Mouse (Mus musculus) forebrain, postnatal 0 days (tissue): ENCODE results near the gene Heatr5b. TPM values are rescaled to one million over a fixed set of nuclear protein-coding genes. Genes with fewer than 3 reads are reported as not detected.

Source experiments
- ATAC-seq: fragments of 200-750 bp; cut with Nextera tagmentation; 2 replicates; pipeline ENCODE4 v1.8.0; 2017; ENCODE audit warnings: mild to moderate bottlenecking, moderate library complexity
- DNase-seq: peaks from one replicate; pipeline ENCODE4 v3.0.0-alpha.2; 2015
- H3K27ac ChIP-seq: fragments of 300-500 bp; sonication (generic); 2 replicates; pipeline ENCODE4 v1.5.1; 2014; ENCODE audit warnings: low read depth, mild to moderate bottlenecking, antibody characterized with exemption, low read length, moderate library complexity, mixed read lengths
- H3K27me3 ChIP-seq: fragments of 300-500 bp; sonication (generic); 2 replicates; pipeline ENCODE4 v1.6.1; 2014; ENCODE audit warnings: mild to moderate bottlenecking, low read length, mixed read lengths; ENCODE audit not compliant: insufficient read depth
- H3K36me3 ChIP-seq: fragments of 300-500 bp; sonication (generic); 2 replicates; pipeline ENCODE4 v1.6.1; 2014; ENCODE audit warnings: mild to moderate bottlenecking, moderate library complexity; ENCODE audit not compliant: insufficient read depth
- H3K4me1 ChIP-seq: fragments of 300-500 bp; sonication (generic); 2 replicates; pipeline ENCODE4 v1.6.1; 2014; ENCODE audit warnings: antibody characterized with exemption; ENCODE audit not compliant: insufficient read depth
- H3K4me2 ChIP-seq: fragments of 300-500 bp; sonication (generic); 2 replicates; pipeline ENCODE4 v1.6.1; 2014; ENCODE audit warnings: low read depth, mild to moderate bottlenecking, moderate library complexity
- H3K4me3 ChIP-seq: fragments of 300-500 bp; sonication (generic); 2 replicates; pipeline ENCODE4 v1.5.1; 2014; ENCODE audit warnings: low read depth, low read length, mixed read lengths
- H3K9ac ChIP-seq: fragments of 300-500 bp; sonication (generic); 2 replicates; pipeline ENCODE4 v1.6.1; 2014; ENCODE audit warnings: mild to moderate bottlenecking
- H3K9me3 ChIP-seq: fragments of 300-500 bp; sonication (generic); 2 replicates; pipeline ENCODE4 v1.6.1; 2016; ENCODE audit warnings: low read length
- CTCF ChIP-seq: sonication (generic); IDR thresholded peaks from 2 replicates; pipeline ENCODE4 v1.5.1; 2016; ENCODE audit warnings: antibody characterized with exemption, control low read depth, low read depth
- WGBS: fragments of 180-500 bp; shearing (Covaris S2); extraction: QIAGEN DNeasy Blood & Tissue Kit; methylation state at CpG from one replicate; pipeline ENCODE4 v1.1.7; 2014; 5-methylcytosine and 5-hydroxymethylcytosine counted together
- polyA plus RNA-seq: library from polyadenylated mRNA; unstranded; fragments of >200 nt; fragmentation: Nextera tagmentation; extraction: Ambion mirVana; gene quantifications from 2 replicates; pipeline ENCODE4 v1.2.1, GENCODE M21; 2015
- total RNA-seq: library from RNA; depleted of rRNA; stranded (reverse); fragments of >200 nt; gene quantifications from 2 replicates; pipeline ENCODE4 v1.2.3, GENCODE M21; 2014

The Heatr5b gene
- total and polyA plus RNA-seq, 2 experiments from 2014 or later, result 10.4 to 49.6 TPM

DNA sequence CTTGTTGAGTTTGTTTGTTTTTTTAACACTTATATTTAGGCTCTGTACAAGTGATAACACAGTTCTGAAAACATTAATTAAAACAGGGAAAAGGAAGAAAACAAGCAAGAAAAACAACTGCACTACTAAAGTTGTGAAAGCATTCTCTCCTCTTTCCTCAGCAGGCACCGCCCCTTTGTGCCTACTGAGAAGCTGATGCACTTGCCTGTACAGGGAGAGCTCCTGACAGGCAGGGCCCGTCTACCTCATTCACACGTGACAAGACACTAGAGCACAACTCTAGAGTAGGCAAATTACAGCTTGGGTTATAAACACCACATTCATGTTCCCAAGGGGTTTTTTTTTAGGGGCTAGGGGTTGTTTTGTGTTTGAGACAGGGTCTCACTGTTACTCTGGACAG is 65.8 kb downstream of the Heatr5b start:
- ATAC-seq (no peak), DNase-seq (no peak)
- 82% methylated on average over 3 of the region's 3 CpGs for WGBS
- no peaks in the 10 kb centered on the region for H3K4me1 ChIP-seq
- no peaks in the 10 kb centered on the region for H3K9me3 ChIP-seq
- H3K27ac ChIP-seq, result no peak overlapping the region
- H3K9ac ChIP-seq, result no peak overlapping the region
- no peak for TF ChIP-seq CTCF
- no peak overlapping the region for H3K4me3 ChIP-seq
- no peak overlapping the region for H3K4me2 ChIP-seq
- no peaks in the 10 kb centered on the region for H3K27me3 ChIP-seq
- peaks cover 63% of the 10 kb centered on the region for H3K36me3 ChIP-seq

DNA sequence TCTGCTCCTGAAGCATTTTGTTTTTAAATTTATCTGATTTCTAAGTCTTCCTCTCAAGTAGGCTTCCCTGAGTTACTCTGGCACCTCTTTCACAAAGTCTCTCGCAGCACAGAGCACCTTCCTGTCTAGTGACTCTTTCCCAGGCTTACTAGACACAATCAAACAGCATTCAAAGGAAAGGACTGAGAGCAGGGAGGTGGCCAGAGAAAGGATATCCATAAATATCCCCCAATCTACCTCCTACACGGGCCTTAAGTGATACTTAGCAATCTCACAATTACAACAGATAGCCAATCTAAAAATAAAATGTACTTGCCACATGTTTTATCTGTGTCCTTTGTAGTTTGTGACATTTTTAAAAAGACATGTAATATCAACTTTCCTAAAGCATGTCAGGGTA is 66.2 kb downstream of the Heatr5b start:
- H3K9ac ChIP-seq, result no peak overlapping the region
- H3K4me3 ChIP-seq, result no peak overlapping the region
- no peaks in the 10 kb centered on the region for H3K9me3 ChIP-seq
- no peak overlapping the region for H3K27ac ChIP-seq
- DNase-seq, result no peak
- no peak overlapping the region for H3K4me2 ChIP-seq
- ATAC-seq, result no peak
- no peaks in the 10 kb centered on the region for H3K27me3 ChIP-seq
- no peaks in the 10 kb centered on the region for H3K4me1 ChIP-seq
- 75% methylated on average over 2 of the region's 2 CpGs for WGBS
- no peak for TF ChIP-seq CTCF
- H3K36me3 ChIP-seq, result peaks cover 67% of the 10 kb centered on the region

DNA sequence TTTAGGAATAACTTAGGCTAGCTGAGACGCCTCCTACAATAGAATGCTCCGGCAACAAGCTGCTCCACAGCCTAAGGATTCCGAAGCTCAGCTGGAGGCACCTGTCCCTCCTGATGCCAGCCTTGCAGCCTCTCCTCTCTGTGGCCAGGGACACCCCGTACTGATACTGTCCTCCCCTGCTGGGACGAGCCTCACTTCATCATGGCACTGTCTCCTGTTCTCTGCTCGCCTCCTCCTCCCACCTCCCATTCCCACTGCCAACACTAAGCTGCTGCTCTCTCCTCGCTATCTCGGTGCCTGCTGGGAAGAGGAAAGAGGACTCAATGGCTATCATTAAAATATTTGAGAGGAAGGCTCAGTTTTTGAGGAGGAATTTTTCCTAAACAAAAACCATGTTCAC is 67.6 kb downstream of the Heatr5b start:
- H3K4me1 ChIP-seq, result no peaks in the 10 kb centered on the region
- H3K36me3 ChIP-seq, result peaks cover 66% of the 10 kb centered on the region
- no peaks in the 10 kb centered on the region for H3K9me3 ChIP-seq
- no peak overlapping the region for H3K9ac ChIP-seq
- DNase-seq (no peak), ATAC-seq (no peak)
- H3K27ac ChIP-seq, result no peak overlapping the region
- H3K4me2 ChIP-seq, result no peak overlapping the region
- H3K27me3 ChIP-seq, result no peaks in the 10 kb centered on the region
- no peak for TF ChIP-seq CTCF
- H3K4me3 ChIP-seq, result no peak overlapping the region
- WGBS, result 81% methylated on average over 8 of the region's 8 CpGs

DNA sequence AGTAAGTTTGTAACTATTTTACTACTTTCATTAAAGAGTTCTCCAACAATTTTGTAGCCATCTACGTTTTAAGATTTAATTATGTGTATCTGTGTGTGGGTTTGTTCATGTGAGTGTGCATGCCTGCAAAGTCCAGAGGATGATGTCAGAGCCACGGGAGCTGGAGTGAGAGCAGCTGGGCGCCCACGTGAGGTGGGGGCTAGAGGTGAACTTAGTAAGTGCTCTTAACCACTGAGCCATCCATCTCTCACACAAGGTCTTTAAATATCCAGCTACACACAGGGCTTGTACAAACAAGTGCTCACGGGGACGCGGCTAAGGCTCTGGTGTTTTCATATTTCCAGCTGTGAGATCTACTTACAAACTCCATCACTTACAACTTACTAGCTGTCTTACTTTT is 69.1 kb downstream of the Heatr5b start:
- 87% methylated on average over 7 of the region's 7 CpGs for WGBS
- no peak overlapping the region for H3K4me3 ChIP-seq
- H3K36me3 ChIP-seq, result peaks cover 65% of the 10 kb centered on the region
- no peak for ATAC-seq
- TF ChIP-seq CTCF, result no peak
- no peaks in the 10 kb centered on the region for H3K27me3 ChIP-seq
- no peak overlapping the region for H3K9ac ChIP-seq
- no peak for DNase-seq
- no peak overlapping the region for H3K4me2 ChIP-seq
- H3K27ac ChIP-seq, result no peak overlapping the region
- no peaks in the 10 kb centered on the region for H3K4me1 ChIP-seq
- no peaks in the 10 kb centered on the region for H3K9me3 ChIP-seq

DNA sequence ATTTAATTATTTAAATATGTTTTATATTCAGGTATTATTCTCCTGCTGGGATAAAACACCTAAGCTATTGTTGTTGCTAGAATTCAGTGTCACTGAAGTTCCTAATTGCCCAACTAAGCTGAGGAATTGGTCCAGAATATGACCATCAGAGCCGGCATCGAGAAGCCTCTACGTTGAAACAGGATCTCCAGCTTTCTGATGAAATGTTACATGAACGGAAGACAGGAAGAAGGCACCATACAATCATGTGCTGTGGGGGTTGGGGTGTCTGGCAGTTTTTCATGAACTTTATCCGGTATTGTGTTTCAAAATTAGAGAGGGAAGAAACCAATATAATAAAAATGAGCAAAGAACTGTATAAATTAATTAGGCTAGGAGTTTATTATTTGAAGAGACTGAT is 71.9 kb downstream of the Heatr5b start:
- ATAC-seq, result no peak
- 92% methylated on average over 5 of the region's 5 CpGs for WGBS
- H3K36me3 ChIP-seq, result peaks cover 56% of the 10 kb centered on the region

DNA sequence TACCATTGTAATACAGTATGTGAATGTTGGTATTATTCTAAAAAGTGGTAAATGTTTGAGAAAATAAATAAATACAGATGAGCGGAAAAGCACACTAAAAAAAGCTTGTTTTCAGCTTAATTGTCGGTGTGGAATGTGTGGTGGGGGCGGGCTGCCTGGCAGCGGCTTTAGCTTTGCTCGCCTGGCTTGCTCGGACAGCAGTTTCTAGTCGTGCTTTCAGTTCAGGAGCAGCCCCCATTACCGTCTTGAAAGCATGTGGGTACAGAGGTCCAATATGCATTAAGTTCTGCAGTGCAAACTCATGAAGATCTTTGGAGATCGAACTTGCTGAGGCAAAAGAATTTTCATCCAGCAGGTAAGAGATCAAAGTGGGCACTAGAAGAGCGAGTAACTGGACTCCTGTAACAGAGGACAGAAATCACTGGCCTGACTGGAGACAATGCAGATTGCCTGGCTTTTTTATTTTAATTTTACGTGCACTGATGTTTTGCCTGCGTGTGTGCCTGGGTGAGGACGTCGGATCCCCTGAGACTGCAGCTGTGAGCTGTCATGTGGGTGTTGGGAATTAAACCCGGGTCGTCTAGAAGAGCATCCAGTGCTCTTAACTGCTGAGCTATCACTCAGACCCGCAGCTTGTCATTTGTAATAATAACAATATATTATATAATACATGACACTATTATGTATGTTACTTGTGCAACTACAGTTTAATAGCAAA is 82.1 kb downstream of the Heatr5b start:
- H3K4me1 ChIP-seq, result no peaks in the 10 kb centered on the region
- no peak overlapping the region for H3K4me3 ChIP-seq
- no peak overlapping the region for H3K27ac ChIP-seq
- no peak overlapping the region for H3K9ac ChIP-seq
- DNase-seq, result no peak
- H3K27me3 ChIP-seq, result no peaks in the 10 kb centered on the region
- ATAC-seq, result no peak
- no peak for TF ChIP-seq CTCF
- whole genome bisulfite sequencing, result 43% methylated on average over 17 of the region's 17 CpGs
- H3K9me3 ChIP-seq, result no peaks in the 10 kb centered on the region
- H3K36me3 ChIP-seq, result peaks cover 44% of the 10 kb centered on the region
- no peak overlapping the region for H3K4me2 ChIP-seq

More for the DNA sequence above, 71.9 kb downstream of the Heatr5b start:
- Histone ChIP-seq H3K4me3 (no peak overlapping the region), H3K4me2 (no peak overlapping the region), H3K27ac (no peak overlapping the region), H3K27me3 (no peaks in the 10 kb centered on the region), H3K9me3 (no peaks in the 10 kb centered on the region), H3K4me1 (no peaks in the 10 kb centered on the region), H3K9ac (no peak overlapping the region)
- DNase-seq, result no peak
- no peak for TF ChIP-seq CTCF

DNA sequence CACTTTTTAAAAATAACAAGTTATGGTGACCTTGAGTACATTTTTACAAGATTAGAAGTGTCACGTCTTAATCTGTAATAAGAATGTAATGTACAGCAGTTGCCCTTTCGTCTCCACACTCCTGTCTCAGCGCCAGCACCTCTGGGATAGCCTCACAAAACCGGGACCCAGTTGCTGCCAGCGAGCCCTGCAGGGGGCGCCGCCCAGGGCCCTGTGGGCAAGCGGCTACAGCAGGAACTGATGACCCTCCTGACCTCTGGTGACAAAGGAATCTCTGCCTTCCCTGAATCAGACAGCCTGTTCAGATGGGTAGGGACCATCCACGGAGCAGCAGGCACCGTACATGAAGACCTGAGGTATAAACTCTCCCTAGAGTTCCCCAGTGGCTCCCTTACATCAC is 83.1 kb downstream of the Heatr5b start:
- Histone ChIP-seq H3K27me3 (no peaks in the 10 kb centered on the region), H3K4me3 (no peak overlapping the region), H3K9ac (no peak overlapping the region), H3K4me1 (no peaks in the 10 kb centered on the region), H3K36me3 (peaks cover 38% of the 10 kb centered on the region), H3K9me3 (no peaks in the 10 kb centered on the region), H3K4me2 (no peak overlapping the region), H3K27ac (no peak overlapping the region)
- WGBS, result 57% methylated on average over 10 of the region's 10 CpGs
- DNase-seq (no peak), ATAC-seq (no peak)
- no peak for TF ChIP-seq CTCF

DNA sequence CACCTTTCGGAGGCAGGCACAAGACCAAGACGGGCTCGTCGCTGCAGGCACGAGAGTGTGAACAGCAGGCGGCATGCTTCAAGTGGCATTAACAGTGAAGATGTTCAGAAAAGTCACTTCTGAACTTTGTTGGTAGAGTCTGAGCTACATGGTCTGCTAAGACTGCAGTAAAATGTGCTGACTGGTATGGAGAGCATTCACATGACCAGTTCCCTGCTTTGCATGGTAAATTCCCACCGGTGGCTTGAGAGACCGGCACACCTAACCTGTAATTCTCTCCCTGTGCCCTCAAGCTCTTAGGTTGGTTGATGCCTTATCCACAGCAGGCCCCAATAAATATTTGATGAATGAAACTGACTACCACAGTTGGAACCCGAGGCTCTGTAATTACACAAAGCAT is 86.7 kb downstream of the Heatr5b start:
- DNase-seq (no peak), ATAC-seq (no peak)
- peaks cover 14% of the 10 kb centered on the region for H3K36me3 ChIP-seq
- WGBS, result 88% methylated on average over 9 of the region's 9 CpGs
- no peak for TF ChIP-seq CTCF
- no peak overlapping the region for H3K4me3 ChIP-seq
- H3K27ac ChIP-seq, result no peak overlapping the region
- H3K9me3 ChIP-seq, result no peaks in the 10 kb centered on the region
- H3K4me2 ChIP-seq, result no peak overlapping the region
- H3K9ac ChIP-seq, result no peak overlapping the region
- no peaks in the 10 kb centered on the region for H3K4me1 ChIP-seq
- no peaks in the 10 kb centered on the region for H3K27me3 ChIP-seq
